19 mouse cellular contexts compared by ENCODE assay signal in the genomic region with DNA sequence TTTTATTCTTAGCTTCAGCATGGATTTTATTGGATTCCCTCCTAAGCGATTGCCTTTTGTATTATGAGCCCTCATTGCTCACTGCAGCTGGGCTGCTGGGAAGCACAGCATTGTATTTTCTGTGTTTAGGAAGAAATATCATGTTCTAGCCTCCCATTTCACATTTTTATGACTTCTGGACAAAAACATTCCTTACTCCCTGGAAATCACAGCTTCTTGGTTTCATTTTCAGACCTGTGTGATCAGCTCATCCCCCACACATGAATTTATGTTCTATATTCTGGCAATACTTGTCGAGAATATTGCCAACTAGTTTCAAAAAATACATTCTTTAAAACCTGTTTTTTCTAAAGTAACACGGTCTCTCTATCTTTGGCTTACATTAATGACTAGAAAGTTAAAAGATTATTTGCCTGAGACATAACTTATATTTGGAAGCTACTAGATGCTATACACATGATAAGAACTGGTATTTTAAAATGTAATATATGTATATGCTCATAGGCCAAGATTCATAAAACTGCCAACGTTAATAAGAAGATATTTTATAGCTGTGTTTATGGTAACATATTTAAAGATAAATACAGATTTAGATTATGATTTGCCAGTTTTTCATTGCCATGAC.
"Had no signal": no experiment of that assay in that cellular context is flagged by ENCODE, and none has a peak within 500 bp of the region (broad histone marks: within the 10 kb centered on the region; RNA-seq: fewer than 3 reads in every experiment).

No protein-coding gene starts in this region.

- H3K9ac ChIP-seq: lung, embryonic 14.5 days; midbrain, embryonic 12.5 days; neural tube, embryonic 13.5 days; neural tube, embryonic 15.5 days had no signal

- H3K36me3 ChIP-seq: midbrain, embryonic 10.5 days; midbrain, embryonic 12.5 days; neural tube, embryonic 13.5 days; neural tube, embryonic 15.5 days had no signal

- DNase-seq: lung, adult 18-20 months; lung, embryonic 14.5 days; lung, postnatal 10 days; lung, postnatal 4 days; midbrain, embryonic 14.5 days; retina, postnatal 1 day; right cerebral cortex, adult 18-20 months; right cerebral cortex, postnatal 25 days; right cerebral cortex, postnatal 4 days; spleen, adult 18-20 months; thymus, adult 18-20 months; thymus, postnatal 14 days; thymus, postnatal 36 days had no signal

- H3K27ac ChIP-seq: midbrain, embryonic 10.5 days; midbrain, embryonic 12.5 days; neural tube, embryonic 13.5 days; neural tube, embryonic 15.5 days had no signal

- H3K4me2 ChIP-seq: lung, embryonic 14.5 days; midbrain, embryonic 12.5 days; neural tube, embryonic 13.5 days; neural tube, embryonic 15.5 days had no signal

- ATAC-seq: midbrain, embryonic 16.5 days had no signal

- H3K4me3 ChIP-seq: midbrain, embryonic 10.5 days; midbrain, embryonic 12.5 days; myocyte; neural tube, embryonic 13.5 days; neural tube, embryonic 15.5 days had no signal

- H3K27me3 ChIP-seq: midbrain, embryonic 12.5 days; neural tube, embryonic 13.5 days; neural tube, embryonic 15.5 days had no signal

- H3K4me1 ChIP-seq: midbrain, embryonic 10.5 days; midbrain, embryonic 12.5 days; neural tube, embryonic 13.5 days; neural tube, embryonic 15.5 days had no signal

- H3K9me3 ChIP-seq: midbrain, embryonic 10.5 days; midbrain, embryonic 12.5 days; neural tube, embryonic 13.5 days; neural tube, embryonic 15.5 days had no signal
